ENCODE assay signal across 34 mouse cellular contexts in genomic region chr16:73030999-73031398, GRCm38 (mm10).
"Had no signal": no experiment of that assay in that cellular context is flagged by ENCODE, and none has a peak within 500 bp of the region (broad histone marks: within the 10 kb centered on the region; RNA-seq: fewer than 3 reads in every experiment).

No protein-coding gene starts in this region.

- H3K27me3 ChIP-seq: heart, embryonic 12.5 days; heart, embryonic 13.5 days; heart, embryonic 15.5 days; hindbrain, embryonic 12.5 days; hindbrain, embryonic 13.5 days; hindbrain, embryonic 15.5 days; intestine, embryonic 15.5 days; kidney, embryonic 15.5 days had no signal

- H3K4me1 ChIP-seq: heart, embryonic 10.5 days; heart, embryonic 12.5 days; heart, embryonic 13.5 days; heart, embryonic 15.5 days; hindbrain, embryonic 10.5 days; hindbrain, embryonic 15.5 days; intestine, embryonic 15.5 days; kidney, embryonic 15.5 days had no signal

- H3K36me3 ChIP-seq: heart, embryonic 15.5 days; hindbrain, embryonic 13.5 days; hindbrain, embryonic 15.5 days; intestine, embryonic 15.5 days had no signal

- H3K9me3 ChIP-seq: heart, embryonic 10.5 days; heart, embryonic 12.5 days; heart, embryonic 13.5 days; heart, embryonic 15.5 days; hindbrain, embryonic 10.5 days; hindbrain, embryonic 12.5 days; hindbrain, embryonic 13.5 days; hindbrain, embryonic 15.5 days; intestine, embryonic 15.5 days; kidney, embryonic 15.5 days had no signal

- H3K9ac ChIP-seq: heart, embryonic 12.5 days; heart, embryonic 13.5 days; heart, embryonic 15.5 days; hindbrain, embryonic 12.5 days; hindbrain, embryonic 13.5 days; hindbrain, embryonic 14.5 days; hindbrain, embryonic 15.5 days; intestine, embryonic 15.5 days; kidney, embryonic 15.5 days had no signal

- DNase-seq: heart, postnatal 10 days; heart, postnatal 14 days; heart, postnatal 36 days; heart, postnatal 4 days; kidney, adult 11 months; kidney, adult 18-20 months; kidney, adult 2 months; kidney, adult 8-10 months; kidney, adult 9 months; kidney, postnatal 10 days; kidney, postnatal 14 days; kidney, postnatal 36 days; kidney, postnatal 4 days; layer of hippocampus, adult 9-11 months; layer of hippocampus, postnatal 36 days had no signal

- H3K27ac ChIP-seq: heart, embryonic 10.5 days; heart, embryonic 13.5 days; heart, embryonic 15.5 days; hindbrain, embryonic 10.5 days; hindbrain, embryonic 12.5 days; hindbrain, embryonic 13.5 days; hindbrain, embryonic 14.5 days; hindbrain, embryonic 15.5 days; hindbrain, postnatal 0 days; intestine, embryonic 15.5 days; kidney, embryonic 15.5 days; kidney, postnatal 0 days; layer of hippocampus, adult 2 months had no signal

- ATAC-seq: hindbrain, embryonic 16.5 days; hindbrain, postnatal 0 days; inflammation-experienced regulatory T-cells, adult 6 months; intestine, embryonic 15.5 days; intestine, embryonic 16.5 days; intestine, postnatal 0 days had no signal

- H3K4me3 ChIP-seq: heart, embryonic 10.5 days; heart, embryonic 12.5 days; heart, embryonic 13.5 days; heart, embryonic 15.5 days; hindbrain, embryonic 10.5 days; hindbrain, embryonic 12.5 days; hindbrain, embryonic 13.5 days; hindbrain, embryonic 15.5 days; intestine, embryonic 15.5 days; kidney, embryonic 15.5 days; layer of hippocampus, adult 2 months had no signal

- H3K4me2 ChIP-seq: heart, embryonic 11.5 days; heart, embryonic 12.5 days; heart, embryonic 13.5 days; heart, embryonic 15.5 days; hindbrain, embryonic 12.5 days; hindbrain, embryonic 13.5 days; hindbrain, embryonic 14.5 days; hindbrain, embryonic 15.5 days; intestine, embryonic 15.5 days; kidney, embryonic 15.5 days had no signal
